Mouse (Mus musculus): ENCODE measurements at regions not wholly inside any gene's neighbourhood (a gene's known extent, or its start where the extent isn't known, plus 50 kb on each side); places are given as distances from the start of the nearest gene placed in this dataset.

DNA sequence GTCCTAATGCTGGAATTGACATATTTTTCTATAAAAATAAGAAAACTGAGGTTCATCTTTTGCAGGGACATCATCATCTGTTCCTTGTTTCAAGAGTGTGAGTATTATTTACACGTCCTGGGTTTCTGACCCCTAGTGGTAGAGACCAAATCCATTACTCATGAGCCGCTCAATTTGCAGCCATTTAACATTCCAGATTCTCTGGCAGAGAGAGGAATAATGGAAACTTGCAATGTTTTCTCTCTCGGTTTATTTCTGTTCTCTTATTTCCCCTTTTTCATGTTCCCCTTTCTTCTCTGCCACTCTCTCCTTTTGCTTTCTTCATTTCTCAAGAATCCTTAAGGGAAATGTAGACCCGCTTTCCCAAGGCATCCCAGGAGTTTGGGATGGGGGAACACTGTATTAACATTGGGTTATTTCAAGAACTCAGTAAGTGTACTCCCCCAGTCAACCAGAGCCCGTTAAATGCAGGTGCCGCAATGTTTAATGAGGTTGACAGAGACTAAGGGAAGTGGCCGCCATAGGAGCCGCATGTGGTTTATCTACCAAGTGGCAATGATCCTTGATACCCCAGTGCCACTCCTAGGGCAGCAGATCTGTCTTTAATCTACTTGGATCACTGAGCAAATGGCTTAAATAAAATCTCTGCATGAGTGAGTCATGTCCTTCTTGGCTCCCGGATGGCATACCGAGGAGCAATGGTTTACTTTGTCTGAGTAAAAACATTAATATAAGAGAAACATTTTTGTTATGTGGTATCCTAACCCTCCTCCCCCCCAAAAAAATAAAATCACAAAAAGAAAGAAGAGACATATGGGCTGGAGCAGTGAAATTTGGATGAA is 206.3 kb downstream of the Map2k6 start:
- TF ChIP-seq CTCF (IDR thresholded peaks at IDR 0.05; ENCODE audit: low read depth) (no peak), EP300 (IDR thresholded peaks at IDR 0.05; ENCODE audit: low read depth) (no peak)

Data from liver, postnatal 0 days (tissue).